Mouse (Mus musculus): ENCODE measurements at regions not wholly inside any gene's neighbourhood (a gene's known extent, or its start where the extent isn't known, plus 50 kb on each side); places are given as distances from the start of the nearest gene placed in this dataset.

- 70% methylated on average over 5 of the region's 5 CpGs for WGBS (ENCODE audit: insufficient replicate concordance)
- Histone ChIP-seq H3K9ac (no peak overlapping the region), H3K27me3 (replicated peaks) (no peaks in the 10 kb centered on the region), H3K4me3 (no peak overlapping the region), H3K4me1 (no peaks in the 10 kb centered on the region), H3K36me3 (no peaks in the 10 kb centered on the region), H3K4me2 (no peak overlapping the region), H3K27ac (no peak overlapping the region), H3K9me3 (replicated peaks) (no peaks in the 10 kb centered on the region)
- ATAC-seq = no peak
These were observed 250.2 kb downstream of the Cog6 start for GRCm38 (mm10) chr3:52766841-52767240.

DNA sequence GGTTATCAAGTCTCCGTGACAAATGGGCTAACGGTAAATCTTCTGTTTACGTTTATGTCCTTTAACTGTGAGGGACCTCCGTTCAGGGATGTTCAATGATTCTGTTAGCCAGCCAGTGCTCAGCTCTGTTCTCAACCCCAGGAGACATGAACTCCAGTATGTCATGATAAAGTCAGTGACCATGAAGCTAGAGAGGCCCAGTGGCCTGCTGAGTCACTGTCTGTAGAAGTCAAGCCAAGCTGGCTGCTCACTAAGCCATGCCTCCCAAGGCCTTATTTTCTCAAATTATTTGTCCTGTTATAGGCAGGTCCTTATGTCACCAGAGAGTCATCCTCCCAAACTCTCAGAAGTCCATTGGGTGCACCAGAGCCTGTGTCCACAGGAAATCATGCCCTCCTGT lies 252.9 kb downstream of the Cog6 start:
- no peaks in the 10 kb centered on the region for H3K27me3 ChIP-seq (replicated peaks)
- WGBS (ENCODE audit: insufficient replicate concordance) = 77% methylated on average over 4 of the region's 4 CpGs
- H3K36me3 ChIP-seq = no peaks in the 10 kb centered on the region
- no peaks in the 10 kb centered on the region for H3K4me1 ChIP-seq
- H3K4me2 ChIP-seq = no peak overlapping the region
- H3K9me3 ChIP-seq (replicated peaks) = no peaks in the 10 kb centered on the region
- ATAC-seq = no peak
- no peak overlapping the region for H3K27ac ChIP-seq
- no peak overlapping the region for H3K9ac ChIP-seq
- no peak overlapping the region for H3K4me3 ChIP-seq

DNA sequence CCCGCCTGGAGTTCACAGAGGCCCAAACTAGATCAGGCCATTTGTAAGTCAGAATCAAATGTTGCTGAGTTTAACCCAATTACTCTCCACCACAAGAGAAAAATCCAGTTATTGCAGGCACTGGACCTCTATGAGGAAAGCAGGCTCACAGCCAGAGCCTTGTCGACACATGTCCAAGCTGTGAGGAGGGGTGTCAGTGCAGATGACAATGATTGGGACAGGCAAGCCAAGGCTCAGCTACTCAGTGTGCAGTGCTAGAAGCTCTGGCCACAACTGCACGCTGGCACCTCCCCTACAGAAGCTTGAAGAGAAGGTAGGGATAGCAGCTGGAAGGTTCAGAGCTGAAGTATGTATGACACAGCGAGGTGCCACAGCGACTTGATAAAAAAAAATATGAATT lies 253.4 kb downstream of the Cog6 start:
- Histone ChIP-seq H3K27ac (no peak overlapping the region), H3K4me3 (no peak overlapping the region), H3K27me3 (replicated peaks) (no peaks in the 10 kb centered on the region), H3K4me2 (no peak overlapping the region), H3K4me1 (no peaks in the 10 kb centered on the region), H3K9ac (no peak overlapping the region), H3K36me3 (no peaks in the 10 kb centered on the region), H3K9me3 (replicated peaks) (no peaks in the 10 kb centered on the region)
- 67% methylated on average over 5 of the region's 5 CpGs for WGBS (ENCODE audit: insufficient replicate concordance)
- ATAC-seq = no peak

DNA sequence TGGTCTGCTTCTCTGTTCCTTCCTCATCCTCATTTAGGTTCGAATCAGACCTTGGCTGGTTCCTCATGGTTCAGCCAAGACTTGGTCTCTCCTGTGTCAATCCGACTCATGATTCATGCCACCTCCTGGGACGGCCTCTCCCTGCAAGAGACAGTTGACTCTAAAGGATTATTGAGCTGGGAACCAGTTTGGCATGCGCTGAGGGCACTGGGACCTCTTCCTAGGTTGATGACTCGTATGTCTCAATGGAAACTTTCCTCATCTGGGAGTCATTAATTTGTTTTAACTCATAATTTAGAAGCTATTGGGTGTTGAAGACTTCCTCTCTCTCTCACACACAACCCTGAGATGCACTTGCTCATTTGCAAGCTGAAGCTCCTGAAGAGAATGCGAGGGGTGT lies 254.5 kb downstream of the Cog6 start:
- H3K9ac ChIP-seq = no peak overlapping the region

GRCm38 (mm10) chr3:52759846-52760245 lies 257.2 kb downstream of the Cog6 start:
- WGBS (ENCODE audit: insufficient replicate concordance) = 76% methylated on average over 11 of the region's 11 CpGs
- no peak for ATAC-seq
- Histone ChIP-seq H3K27me3 (replicated peaks) (no peaks in the 10 kb centered on the region), H3K4me1 (no peaks in the 10 kb centered on the region), H3K27ac (no peak overlapping the region), H3K9ac (no peak overlapping the region), H3K9me3 (replicated peaks) (no peaks in the 10 kb centered on the region), H3K4me2 (no peak overlapping the region), H3K4me3 (no peak overlapping the region), H3K36me3 (no peaks in the 10 kb centered on the region)

More for the DNA sequence above, 254.5 kb downstream of the Cog6 start:
- Histone ChIP-seq H3K27ac (no peak overlapping the region), H3K9me3 (replicated peaks) (no peaks in the 10 kb centered on the region), H3K36me3 (no peaks in the 10 kb centered on the region), H3K27me3 (replicated peaks) (no peaks in the 10 kb centered on the region), H3K4me3 (no peak overlapping the region), H3K4me2 (no peak overlapping the region), H3K4me1 (no peaks in the 10 kb centered on the region)
- no peak for ATAC-seq
- WGBS (ENCODE audit: insufficient replicate concordance) = 65% methylated on average over 6 of the region's 6 CpGs

GRCm38 (mm10) chr3:52758561-52758960 lies 258.5 kb downstream of the Cog6 start:
- H3K9me3 ChIP-seq (replicated peaks) = no peaks in the 10 kb centered on the region
- H3K27me3 ChIP-seq (replicated peaks) = no peaks in the 10 kb centered on the region
- no peaks in the 10 kb centered on the region for H3K36me3 ChIP-seq
- no peak overlapping the region for H3K4me3 ChIP-seq
- H3K27ac ChIP-seq = no peak overlapping the region
- H3K9ac ChIP-seq = no peak overlapping the region
- ATAC-seq = no peak
- WGBS (ENCODE audit: insufficient replicate concordance) = 19% methylated on average over 2 of the region's 2 CpGs
- no peaks in the 10 kb centered on the region for H3K4me1 ChIP-seq
- H3K4me2 ChIP-seq = no peak overlapping the region

DNA sequence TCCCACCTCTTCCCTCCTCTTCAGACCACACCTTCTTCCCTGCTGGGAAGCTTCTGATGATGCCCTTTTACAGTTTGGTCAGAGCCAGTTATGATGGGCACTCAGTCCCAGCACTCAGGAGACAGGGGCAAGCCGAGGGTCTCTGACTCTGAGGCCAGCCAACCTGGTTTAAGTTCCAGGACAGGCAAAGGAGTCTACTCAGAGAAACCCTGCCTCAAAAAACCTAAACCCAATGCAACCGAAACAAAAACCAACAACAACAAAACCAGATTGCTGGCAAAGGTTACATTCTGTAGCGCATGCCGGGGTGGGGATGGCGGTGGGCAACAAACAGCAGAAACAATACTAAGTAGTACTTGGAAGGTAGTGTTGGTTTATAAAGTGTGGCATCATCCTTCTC lies 260.2 kb downstream of the Cog6 start:
- H3K27me3 ChIP-seq (replicated peaks) = no peaks in the 10 kb centered on the region
- no peaks in the 10 kb centered on the region for H3K9me3 ChIP-seq (replicated peaks)
- no peaks in the 10 kb centered on the region for H3K4me1 ChIP-seq
- H3K4me2 ChIP-seq = no peak overlapping the region
- H3K9ac ChIP-seq = no peak overlapping the region
- ATAC-seq = no peak
- H3K27ac ChIP-seq = no peak overlapping the region
- no peak overlapping the region for H3K4me3 ChIP-seq
- WGBS (ENCODE audit: insufficient replicate concordance) = 90% methylated on average over 5 of the region's 5 CpGs
- no peaks in the 10 kb centered on the region for H3K36me3 ChIP-seq

GRCm38 (mm10) chr3:52756006-52756405 lies 261.0 kb downstream of the Cog6 start:
- no peak for ATAC-seq

DNA sequence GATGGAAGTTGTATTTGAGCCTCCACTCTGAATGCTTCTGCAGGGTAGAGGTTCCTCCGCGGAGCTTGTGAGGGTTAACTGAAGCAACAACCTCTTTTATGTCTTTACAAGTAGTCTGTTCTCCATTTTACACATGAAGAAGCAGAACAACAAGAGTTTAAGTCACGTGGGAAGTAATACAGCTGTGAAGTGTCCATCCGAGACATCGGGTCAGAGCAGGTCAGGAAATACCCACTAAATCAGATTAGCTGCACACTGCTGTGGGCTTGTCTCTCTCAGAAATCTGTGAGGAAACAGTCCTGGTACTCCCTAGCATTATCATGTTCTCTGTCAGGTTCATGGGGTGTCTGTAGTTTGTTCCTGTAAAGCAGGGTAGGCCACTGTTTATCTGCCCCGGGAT lies 262.1 kb downstream of the Cog6 start:
- Histone ChIP-seq H3K4me1 (no peaks in the 10 kb centered on the region), H3K9ac (no peak overlapping the region), H3K9me3 (replicated peaks) (no peaks in the 10 kb centered on the region), H3K4me2 (no peak overlapping the region), H3K4me3 (no peak overlapping the region), H3K27me3 (replicated peaks) (no peaks in the 10 kb centered on the region), H3K27ac (no peak overlapping the region), H3K36me3 (no peaks in the 10 kb centered on the region)
- no peak for ATAC-seq
- WGBS (ENCODE audit: insufficient replicate concordance) = 42% methylated on average over 6 of the region's 6 CpGs

More at GRCm38 (mm10) chr3:52756006-52756405, 261.0 kb downstream of the Cog6 start:
- H3K27me3 ChIP-seq (replicated peaks) = no peaks in the 10 kb centered on the region
- H3K4me3 ChIP-seq = no peak overlapping the region
- H3K27ac ChIP-seq = no peak overlapping the region
- H3K9ac ChIP-seq = no peak overlapping the region
- no peaks in the 10 kb centered on the region for H3K9me3 ChIP-seq (replicated peaks)
- no peaks in the 10 kb centered on the region for H3K36me3 ChIP-seq
- H3K4me2 ChIP-seq = no peak overlapping the region
- 60% methylated on average over 5 of the region's 5 CpGs for WGBS (ENCODE audit: insufficient replicate concordance)
- no peaks in the 10 kb centered on the region for H3K4me1 ChIP-seq

DNA sequence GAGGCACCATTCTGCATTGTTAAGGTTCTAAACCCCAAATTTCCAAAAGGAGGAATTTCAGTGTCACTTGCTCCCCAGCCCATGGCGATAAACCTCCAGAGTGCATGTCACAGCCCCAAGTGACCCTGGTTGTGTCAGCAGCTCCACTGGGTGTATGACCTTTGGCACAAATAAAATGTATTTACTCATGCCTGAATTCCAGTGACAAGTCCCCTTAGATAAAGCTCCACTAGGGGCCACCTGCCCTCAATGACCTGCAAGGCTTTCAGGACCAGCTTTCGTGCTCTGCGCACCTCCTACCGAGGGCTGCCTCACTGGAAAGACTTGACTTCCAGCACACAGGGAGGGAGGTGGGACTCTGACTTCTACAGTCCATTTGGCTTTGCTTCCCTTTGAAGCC lies 262.6 kb downstream of the Cog6 start:
- Histone ChIP-seq H3K4me2 (no peak overlapping the region), H3K9ac (no peak overlapping the region), H3K27me3 (replicated peaks) (no peaks in the 10 kb centered on the region), H3K27ac (no peak overlapping the region), H3K4me3 (no peak overlapping the region), H3K9me3 (replicated peaks) (no peaks in the 10 kb centered on the region), H3K36me3 (no peaks in the 10 kb centered on the region), H3K4me1 (no peaks in the 10 kb centered on the region)
- 77% methylated on average over 4 of the region's 4 CpGs for WGBS (ENCODE audit: insufficient replicate concordance)
- ATAC-seq = no peak

- Histone ChIP-seq H3K9ac (no peak overlapping the region), H3K36me3 (no peaks in the 10 kb centered on the region), H3K4me2 (no peak overlapping the region), H3K4me1 (no peaks in the 10 kb centered on the region), H3K27me3 (replicated peaks) (no peaks in the 10 kb centered on the region), H3K9me3 (replicated peaks) (no peaks in the 10 kb centered on the region), H3K4me3 (no peak overlapping the region), H3K27ac (no peak overlapping the region)
- 55% methylated on average over 3 of the region's 3 CpGs for WGBS (ENCODE audit: insufficient replicate concordance)
- ATAC-seq = no peak
These were observed 270.1 kb downstream of the Cog6 start for GRCm38 (mm10) chr3:52746917-52747316.

DNA sequence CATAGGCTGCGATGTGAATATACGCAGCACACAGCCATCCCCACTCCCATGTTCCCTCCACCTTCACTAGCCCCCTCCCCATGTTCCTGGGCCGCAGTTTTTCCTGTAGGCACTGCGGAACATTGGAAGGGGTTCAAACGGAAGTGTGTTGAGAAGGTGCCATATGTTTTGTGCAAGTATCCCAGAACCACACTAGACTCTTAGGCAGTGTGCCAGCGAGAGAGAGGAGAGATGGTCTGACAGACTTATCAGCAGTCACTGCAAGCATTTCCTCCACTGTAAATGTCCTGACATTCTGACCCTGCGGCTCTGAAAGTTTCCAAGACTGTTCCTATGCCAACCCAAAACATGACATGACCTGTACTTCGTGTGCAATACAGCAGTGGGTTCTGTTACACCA lies 272.7 kb downstream of the Cog6 start:
- H3K27ac ChIP-seq = no peak overlapping the region
- no peaks in the 10 kb centered on the region for H3K27me3 ChIP-seq (replicated peaks)
- no peaks in the 10 kb centered on the region for H3K4me1 ChIP-seq
- H3K9ac ChIP-seq = no peak overlapping the region
- WGBS (ENCODE audit: insufficient replicate concordance) = 56% methylated on average over 8 of the region's 8 CpGs
- no peak overlapping the region for H3K4me3 ChIP-seq
- H3K4me2 ChIP-seq = no peak overlapping the region
- no peaks in the 10 kb centered on the region for H3K36me3 ChIP-seq
- ATAC-seq = no peak
- H3K9me3 ChIP-seq (replicated peaks) = no peaks in the 10 kb centered on the region

GRCm38 (mm10) chr3:52740466-52741026 lies 276.5 kb downstream of the Cog6 start:
- Histone ChIP-seq H3K9ac (no peak overlapping the region), H3K9me3 (replicated peaks) (no peaks in the 10 kb centered on the region), H3K4me2 (no peak overlapping the region), H3K4me3 (no peak overlapping the region), H3K36me3 (no peaks in the 10 kb centered on the region), H3K27me3 (replicated peaks) (no peaks in the 10 kb centered on the region), H3K4me1 (no peaks in the 10 kb centered on the region), H3K27ac (no peak overlapping the region)
- no peak for ATAC-seq
- WGBS (ENCODE audit: insufficient replicate concordance) = 66% methylated on average over 9 of the region's 9 CpGs

All from liver, embryonic 12.5 days (tissue).